Mouse (Mus musculus) layer of hippocampus, postnatal 36 days (tissue): ENCODE results near the gene Rasl2-9. TPM values are rescaled to one million over a fixed set of nuclear protein-coding genes. Genes with fewer than 3 reads are reported as not detected.
"Not testable (repeated sequence)": the region's sequence is repeated elsewhere in the genome, so short reads cannot be mapped to it uniquely, and the experiment has no call there.

Source experiments
- DNase-seq, 2 experiments: peaks; one replicate each; pipeline ENCODE4 v3.0.0; 2022
- microRNA-seq, 2 experiments: library from miRNA; unstranded; fragments of <30 nt; microRNA quantifications; one replicate each; pipeline ENCODE4 v1.2.0; 2021
- total RNA-seq, 2 experiments: library from RNA; stranded (reverse); gene quantifications; 2 replicates each; pipeline ENCODE4 v1.2.3; 2021

The Rasl2-9 gene
- total RNA-seq, 2 experiments from 2014 or later, result not detected

- DNase-seq, result no peak
Observed at GRCm38 (mm10) chr7:5080815-5081214, 44.9 kb downstream of the Rasl2-9 start.

DNA sequence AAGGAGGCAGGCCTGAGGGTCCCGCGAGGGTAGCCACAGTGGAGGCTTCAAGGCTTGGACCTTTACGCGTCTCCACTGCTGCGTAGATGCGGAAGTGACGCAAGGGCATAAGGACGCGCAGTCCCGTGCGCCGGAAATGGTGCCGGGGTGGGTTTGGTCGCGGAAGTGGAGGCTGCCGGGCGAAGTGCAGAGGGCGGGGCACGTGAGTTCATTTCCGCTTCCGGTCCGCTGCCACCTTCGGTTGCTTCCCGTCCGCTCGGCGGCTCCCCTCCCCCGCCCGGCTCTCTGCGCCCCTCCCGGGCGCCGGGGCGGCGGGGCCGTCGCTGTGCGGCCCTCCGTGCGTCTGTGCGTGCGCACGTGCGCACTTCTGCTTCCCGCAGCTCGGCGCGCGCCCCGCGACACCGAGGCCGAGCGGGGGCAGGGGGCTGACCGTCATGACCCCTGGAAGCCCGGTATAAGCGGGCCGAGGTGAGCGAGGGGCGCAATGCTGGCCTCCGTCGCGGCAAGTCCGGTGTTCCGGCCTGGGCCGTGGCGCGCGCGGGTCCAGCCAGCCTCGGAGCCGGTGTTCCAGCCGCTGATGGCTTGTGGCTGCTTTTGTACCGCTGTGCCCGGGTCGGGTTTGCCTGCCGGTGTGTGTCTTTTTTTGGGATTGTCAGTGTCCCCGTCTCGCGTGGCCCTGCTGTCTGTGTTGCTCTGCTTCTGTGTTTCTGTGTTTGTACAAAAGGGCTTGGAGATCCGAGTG, 45.6 kb downstream of the Rasl2-9 start, which contains the start of gene Epn1:
TSS of gene Epn1 (plus strand) at position 226 of the 742 bp plus-strand sequence.
- peak; percentile 97 for DNase-seq

GRCm38 (mm10) chr7:5079365-5080009, 46.3 kb downstream of the Rasl2-9 start:
- DNase-seq, result not testable (repeated sequence)

- DNase-seq, result no peak
Observed at GRCm38 (mm10) chr7:5076931-5077330, 48.8 kb downstream of the Rasl2-9 start.

- DNase-seq, result no peak
Observed at GRCm38 (mm10) chr7:5074984-5075383, 50.8 kb downstream of the Rasl2-9 start.

Small RNA genes within 50 kb of the gene (microRNA-seq; reads per million reads assigned to microRNA genes)
- 0 reads per million in 2 experiments for gene Gm26217

Other genes with a start within 250 kb of the Rasl2-9 start
- gene Isoc2a, start 248.8 kb downstream of the Rasl2-9 start, total RNA-seq, result 10 to 100 TPM; 11.4 to 13.6 TPM
- under 1 TPM; 0.51 to 0.62 TPM for gene Gm36210, start 219.4 kb downstream of the Rasl2-9 start, total RNA-seq
- 10 to 100 TPM; 12.7 to 13.2 TPM for gene Zfp628, start 210.7 kb downstream of the Rasl2-9 start, total RNA-seq
- gene Nat14, start 203.9 kb downstream of the Rasl2-9 start, total RNA-seq, result 100 to 1,000 TPM; 119 to 120 TPM
- gene Ssc5d, start 200.2 kb downstream of the Rasl2-9 start, total RNA-seq, result 1 to 10 TPM; 2.9 to 3.8 TPM
- under 1 TPM; 0.27 to 0.30 TPM for gene Sbk2, start 161.5 kb downstream of the Rasl2-9 start, total RNA-seq
- gene Sbk3, start 154.8 kb downstream of the Rasl2-9 start, total RNA-seq, result 1 to 10 TPM in 1 of 2 experiments, under 1 TPM in 1; 0.70 to 1.4 TPM
- gene Zfp579, start 129.8 kb downstream of the Rasl2-9 start, total RNA-seq, result 10 to 100 TPM; 31.6 to 35.9 TPM
- gene Zfp524, start 111.5 kb downstream of the Rasl2-9 start, total RNA-seq, result 1 to 10 TPM; 6.5 to 8.1 TPM
- 10 to 100 TPM; 19.6 to 25.1 TPM for gene Fiz1, start 111.3 kb downstream of the Rasl2-9 start, total RNA-seq
- not detected for gene Gm44973, start 110.5 kb downstream of the Rasl2-9 start, total RNA-seq
- gene Zfp865, start 105.6 kb downstream of the Rasl2-9 start, total RNA-seq, result 10 to 100 TPM; 33.5 to 39.7 TPM
- 10 to 100 TPM; 56.9 to 61.9 TPM for gene Ccdc106, start 105.4 kb downstream of the Rasl2-9 start, total RNA-seq
- gene 4632433K11Rik, start 91.8 kb downstream of the Rasl2-9 start, total RNA-seq, result not detected
- 1 to 10 TPM; 5.1 to 5.4 TPM for gene Zfp784, start 87.5 kb downstream of the Rasl2-9 start, total RNA-seq
- 10 to 100 TPM; 34.5 to 35.2 TPM for gene Zfp580, start 74.4 kb downstream of the Rasl2-9 start, total RNA-seq
- gene U2af2, start 63.8 kb downstream of the Rasl2-9 start, total RNA-seq, result 100 to 1,000 TPM; 183 to 184 TPM
- gene Epn1, start 45.7 kb downstream of the Rasl2-9 start, total RNA-seq, result 100 to 1,000 TPM; 523 to 530 TPM
- gene Rfpl4, start 9.0 kb downstream of the Rasl2-9 start, total RNA-seq, result not detected
- not detected for gene Vmn1r55, start 23.7 kb upstream of the Rasl2-9 start, total RNA-seq
- gene Vmn1r56, start 70.8 kb upstream of the Rasl2-9 start, total RNA-seq, result not detected
- not detected for gene Vmn1r57, start 92.5 kb upstream of the Rasl2-9 start, total RNA-seq
- gene Gm5065, start 224.6 kb upstream of the Rasl2-9 start, total RNA-seq, result not detected
- not detected for gene Nlrp2, start 225.1 kb upstream of the Rasl2-9 start, total RNA-seq